Mouse (Mus musculus) cortical plate, adult 2 months (tissue): Measurements from ENCODE around the gene Rad51b. TPM values are rescaled to one million over a fixed set of nuclear protein-coding genes. Genes with fewer than 3 reads are reported as not detected.

Source experiments
- H3K27ac ChIP-seq: fragments of 200-500 bp; 2 replicates; pipeline ENCODE4 v1.5.1; 2012; ENCODE audit warnings: low read length, control low read depth, inconsistent platforms; ENCODE audit not compliant: insufficient read depth
- H3K4me1 ChIP-seq: fragments of 200-500 bp; 2 replicates; pipeline ENCODE4 v1.6.1; 2011; ENCODE audit warnings: low read length; ENCODE audit not compliant: control insufficient read depth, insufficient read depth
- H3K4me3 ChIP-seq: fragments of 200-500 bp; 2 replicates; pipeline ENCODE4 v1.5.1; 2011; ENCODE audit warnings: mild to moderate bottlenecking, low read length, control low read depth; ENCODE audit not compliant: insufficient read depth
- CTCF ChIP-seq: fragments of 200-500 bp; IDR thresholded peaks from 2 replicates; pipeline ENCODE4 v1.5.1; 2011; ENCODE audit warnings: mild to moderate bottlenecking, control low read depth, low read length; ENCODE audit not compliant: insufficient read depth; ENCODE audit errors: extremely low read depth
- POLR2A ChIP-seq: fragments of 200-500 bp; IDR thresholded peaks from 2 replicates; pipeline ENCODE4 v1.6.1; 2011; ENCODE audit warnings: mild to moderate bottlenecking, low read length, control low read depth; ENCODE audit not compliant: insufficient read depth; ENCODE audit errors: extremely low read depth
- polyA plus RNA-seq: library from polyadenylated mRNA; depleted of rRNA; stranded (reverse); fragments of >200 nt; gene quantifications from 2 replicates; pipeline ENCODE4 v1.2.3, GENCODE M21; 2012

Gene Rad51b
- polyA plus RNA-seq, 1 experiment, result 0.17 TPM

DNA sequence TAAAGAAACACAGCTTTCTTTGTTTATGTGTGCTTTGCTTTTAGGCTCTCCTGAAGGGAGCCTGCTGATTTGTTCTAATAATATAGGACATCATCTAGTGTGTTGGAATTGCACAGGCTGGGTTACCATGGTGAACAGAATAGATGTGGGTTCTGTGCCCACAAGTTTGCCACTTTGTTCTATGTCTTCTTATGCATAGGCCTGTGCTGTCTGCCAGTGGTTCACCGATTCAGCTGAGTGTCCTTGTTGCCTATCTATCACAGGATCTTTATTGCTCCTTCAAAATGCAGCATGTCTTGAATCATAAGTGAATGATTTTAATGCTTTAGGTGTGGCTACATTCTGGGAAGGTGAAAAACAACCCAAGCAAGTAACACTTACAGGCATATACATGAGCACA, 201.2 kb downstream of the Rad51b start:
- Histone ChIP-seq H3K4me3 (no peak overlapping the region), H3K27ac (no peak overlapping the region), H3K4me1 (peaks cover 1% of the 10 kb centered on the region; the same call in 1 of the 2 replicates)
- TF ChIP-seq CTCF (no peak), POLR2A (no peak)

DNA sequence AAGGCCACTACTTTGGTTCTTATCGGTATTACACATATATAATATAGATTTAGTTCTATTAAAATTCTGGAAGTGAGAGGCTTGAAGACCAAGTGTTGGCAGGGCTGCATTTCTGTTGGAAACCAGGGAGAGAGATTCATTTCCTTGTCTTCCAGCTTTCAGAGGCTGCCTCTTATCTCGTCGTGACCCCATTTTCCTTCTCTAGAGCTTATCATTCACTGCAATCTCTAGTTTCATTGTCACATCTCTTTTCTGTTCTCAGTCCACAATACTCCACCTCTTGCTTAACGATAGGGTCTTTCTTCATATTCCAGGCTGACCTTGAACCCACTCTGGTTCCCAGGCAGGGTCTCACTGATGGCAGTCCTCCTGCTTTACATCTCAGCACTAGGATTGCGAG, 202.7 kb downstream of the Rad51b start:
- TF ChIP-seq POLR2A (no peak), CTCF (no peak)
- Histone ChIP-seq H3K4me1 (peaks cover 1% of the 10 kb centered on the region; the same call in 1 of the 2 replicates), H3K4me3 (no peak overlapping the region), H3K27ac (no peak overlapping the region)

DNA sequence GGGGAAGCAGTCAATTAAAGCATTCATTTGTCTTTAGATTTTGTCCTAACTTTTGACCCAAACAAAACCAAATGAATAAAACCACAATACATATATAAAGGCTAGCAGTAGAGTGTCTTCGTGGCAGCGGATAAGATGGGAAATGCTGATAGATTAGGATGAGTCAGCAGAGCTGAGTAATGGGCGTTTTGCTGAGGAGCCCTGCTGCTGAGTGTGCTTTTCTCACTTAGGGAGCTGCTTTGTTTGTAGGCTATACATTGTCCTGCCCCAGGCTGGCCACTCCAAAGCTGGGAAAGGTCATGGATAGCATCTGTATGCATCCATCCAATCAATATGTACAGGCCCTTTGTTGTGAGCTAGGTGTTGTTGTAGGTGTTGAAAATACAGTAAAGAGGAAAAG, 204.8 kb downstream of the Rad51b start:
- Histone ChIP-seq H3K4me3 (no peak overlapping the region), H3K27ac (no peak overlapping the region), H3K4me1 (peaks cover 1% of the 10 kb centered on the region; the same call in 1 of the 2 replicates)
- TF ChIP-seq POLR2A, result no peak
- no peak for TF ChIP-seq CTCF

DNA sequence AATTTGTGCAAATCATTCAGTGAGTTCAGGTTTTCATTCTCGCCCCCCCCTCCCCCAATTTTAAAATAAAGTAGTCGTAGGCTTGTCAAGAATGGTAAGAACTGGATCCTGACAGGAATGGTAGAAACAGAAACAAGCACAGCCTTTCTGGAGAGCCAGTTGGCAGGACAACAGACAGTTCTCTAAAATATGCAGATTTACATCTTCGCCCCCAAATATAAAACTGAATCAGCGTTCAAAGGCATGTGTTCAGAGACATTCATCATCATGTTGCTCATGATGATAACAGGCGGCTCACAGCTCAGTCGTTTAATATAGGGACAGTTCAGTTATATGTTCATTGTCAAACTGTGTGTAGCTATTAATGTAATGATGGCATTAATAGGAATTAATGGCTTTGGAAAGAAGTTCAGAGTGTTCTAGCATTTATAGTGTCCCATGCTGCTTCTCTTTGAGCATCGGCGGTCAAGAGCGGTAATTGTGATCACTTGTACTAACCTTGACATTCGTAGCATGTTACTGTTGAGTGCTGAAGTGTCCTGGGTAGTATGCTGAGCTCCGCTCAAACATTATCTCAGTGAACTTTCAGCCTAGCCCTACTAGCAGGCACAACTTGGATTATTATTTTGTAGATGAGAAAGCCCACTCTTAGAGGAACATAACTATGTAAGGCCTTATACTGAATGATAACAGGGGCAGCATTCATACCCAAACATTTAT, 205.9 kb downstream of the Rad51b start:
- Histone ChIP-seq H3K4me3 (no peak overlapping the region), H3K4me1 (peaks cover 1% of the 10 kb centered on the region; the same call in 1 of the 2 replicates), H3K27ac (0 out of 2 replicates have a peak overlapping the region, but pooled peaks have one; percentile 35)
- TF ChIP-seq POLR2A, result no peak
- no peak for TF ChIP-seq CTCF

DNA sequence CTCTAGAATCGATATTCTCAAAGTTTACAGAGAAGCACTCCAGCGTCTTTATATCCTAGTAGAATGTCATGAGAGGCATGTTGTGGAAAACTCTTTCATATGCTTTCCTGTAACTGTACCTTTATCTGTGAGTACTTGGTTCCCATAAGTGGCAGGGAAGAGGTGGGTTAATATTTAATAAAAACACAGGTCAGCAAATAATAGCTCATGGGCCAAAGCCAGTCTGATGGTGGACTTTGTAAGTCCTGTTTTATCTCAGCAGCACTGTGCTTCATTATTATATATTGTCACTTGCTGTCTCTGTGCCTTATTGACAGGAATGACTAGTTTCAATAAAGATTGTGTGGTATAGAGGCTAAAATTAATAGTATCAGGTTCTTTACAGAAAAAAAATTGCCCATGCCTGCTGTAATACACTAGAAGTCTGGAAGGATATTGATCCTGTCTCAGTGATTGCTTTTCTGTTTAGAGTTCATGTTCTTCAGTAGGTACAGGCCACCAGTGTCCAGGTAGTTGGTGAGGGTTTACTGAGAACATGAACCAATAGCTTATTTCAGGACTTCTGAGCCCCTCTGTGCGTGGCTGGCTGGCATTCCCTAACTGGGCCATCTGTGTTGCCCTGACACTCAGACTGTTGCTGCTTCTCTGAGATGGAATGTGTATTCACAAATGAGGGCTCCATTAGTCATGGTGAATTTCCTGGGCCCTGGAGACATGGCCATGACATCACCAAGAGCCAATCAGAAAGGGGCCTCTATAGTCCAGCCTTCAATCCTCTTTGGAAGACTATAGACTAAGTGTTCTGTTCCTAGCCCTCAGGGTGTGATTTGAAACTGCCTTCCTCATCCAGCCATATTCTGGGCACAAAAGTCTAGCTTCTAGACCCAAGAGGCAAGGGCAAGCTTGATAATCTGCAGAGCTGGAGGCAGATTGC, 206.8 kb downstream of the Rad51b start:
- TF ChIP-seq CTCF, result no peak
- TF ChIP-seq POLR2A, result no peak
- Histone ChIP-seq H3K4me1 (no peaks in the 10 kb centered on the region; the same call in 1 of the 2 replicates), H3K27ac (0 out of 2 replicates have a peak overlapping the region, but pooled peaks have one; percentile 22), H3K4me3 (no peak overlapping the region)

DNA sequence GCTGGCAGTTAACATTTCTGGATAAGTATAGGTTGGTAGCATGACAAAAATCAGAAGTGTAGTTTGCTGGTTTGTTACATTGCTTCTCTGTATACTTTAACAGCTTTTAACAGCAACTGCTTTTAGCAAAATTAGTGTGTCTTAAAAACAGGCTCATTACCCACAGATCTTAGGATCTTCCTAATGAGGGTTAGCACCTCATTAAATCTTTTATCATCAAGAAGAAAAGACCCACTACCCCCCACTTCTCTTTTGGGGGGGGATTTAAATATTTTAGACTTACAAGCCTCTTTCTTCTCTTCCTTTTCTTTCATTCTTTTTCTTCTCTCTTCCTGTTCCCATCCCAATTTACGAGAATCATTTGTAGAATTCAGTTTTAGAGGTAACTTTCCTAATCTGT, 207.6 kb downstream of the Rad51b start:
- TF ChIP-seq POLR2A (no peak), CTCF (no peak)
- 0 out of 2 replicates have a peak overlapping the region, but pooled peaks have one; percentile 22 for H3K27ac ChIP-seq
- H3K4me1 ChIP-seq, result no peaks in the 10 kb centered on the region; the same call in 1 of the 2 replicates
- no peak overlapping the region for H3K4me3 ChIP-seq

DNA sequence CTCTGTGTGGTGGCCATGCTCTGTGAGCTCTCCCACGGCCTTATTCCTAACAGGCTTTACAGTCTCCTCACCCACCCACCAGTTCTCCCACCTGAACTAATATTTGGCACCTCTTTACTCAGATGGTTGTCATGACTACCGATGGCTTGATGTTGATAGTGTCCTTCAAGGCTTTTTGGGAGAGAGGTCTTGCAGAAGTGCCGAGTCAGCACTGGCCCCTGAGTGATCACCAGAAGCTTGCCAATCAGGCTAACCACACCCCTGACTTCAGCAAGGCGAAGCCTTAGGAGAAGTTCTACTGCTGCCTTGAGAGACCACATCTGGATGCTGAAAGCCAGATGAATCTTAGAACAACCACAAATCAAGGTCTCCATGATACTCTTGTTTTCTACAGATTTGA, 209.3 kb downstream of the Rad51b start:
- H3K4me1 ChIP-seq, result peaks cover 2% of the 10 kb centered on the region; the same call in 1 of the 2 replicates
- no peak for TF ChIP-seq POLR2A
- no peak for TF ChIP-seq CTCF
- no peak overlapping the region for H3K27ac ChIP-seq
- H3K4me3 ChIP-seq, result no peak overlapping the region

DNA sequence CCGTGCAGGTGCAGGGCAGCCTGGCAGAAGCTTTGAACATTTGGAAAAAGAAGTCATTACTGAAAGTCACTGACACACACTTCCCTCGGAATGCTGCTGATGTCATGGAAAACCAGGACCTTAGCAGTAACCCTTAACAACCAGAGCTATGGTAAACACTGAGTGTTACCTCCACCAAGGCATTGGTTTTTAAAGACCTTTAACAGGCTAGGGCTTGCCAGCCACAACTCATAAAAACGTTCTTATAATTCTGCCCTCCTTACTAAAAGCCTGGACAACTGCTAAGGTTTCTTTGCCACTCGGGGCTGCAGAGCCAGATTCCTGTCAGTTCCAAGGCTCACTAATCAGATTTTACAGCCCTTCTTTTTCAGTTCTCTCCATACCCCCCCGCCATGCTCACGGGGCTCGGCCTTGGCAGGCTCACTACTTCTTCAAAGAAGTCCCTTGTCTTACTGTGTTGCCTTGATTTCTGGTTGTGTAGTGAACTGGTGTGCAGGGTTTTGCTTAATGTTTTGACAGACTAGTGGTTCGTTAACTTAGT, 210.1 kb downstream of the Rad51b start:
- Histone ChIP-seq H3K4me1 (peaks cover 2% of the 10 kb centered on the region; the same call in 1 of the 2 replicates), H3K4me3 (no peak overlapping the region), H3K27ac (no peak overlapping the region)
- TF ChIP-seq POLR2A (no peak), CTCF (no peak)

DNA sequence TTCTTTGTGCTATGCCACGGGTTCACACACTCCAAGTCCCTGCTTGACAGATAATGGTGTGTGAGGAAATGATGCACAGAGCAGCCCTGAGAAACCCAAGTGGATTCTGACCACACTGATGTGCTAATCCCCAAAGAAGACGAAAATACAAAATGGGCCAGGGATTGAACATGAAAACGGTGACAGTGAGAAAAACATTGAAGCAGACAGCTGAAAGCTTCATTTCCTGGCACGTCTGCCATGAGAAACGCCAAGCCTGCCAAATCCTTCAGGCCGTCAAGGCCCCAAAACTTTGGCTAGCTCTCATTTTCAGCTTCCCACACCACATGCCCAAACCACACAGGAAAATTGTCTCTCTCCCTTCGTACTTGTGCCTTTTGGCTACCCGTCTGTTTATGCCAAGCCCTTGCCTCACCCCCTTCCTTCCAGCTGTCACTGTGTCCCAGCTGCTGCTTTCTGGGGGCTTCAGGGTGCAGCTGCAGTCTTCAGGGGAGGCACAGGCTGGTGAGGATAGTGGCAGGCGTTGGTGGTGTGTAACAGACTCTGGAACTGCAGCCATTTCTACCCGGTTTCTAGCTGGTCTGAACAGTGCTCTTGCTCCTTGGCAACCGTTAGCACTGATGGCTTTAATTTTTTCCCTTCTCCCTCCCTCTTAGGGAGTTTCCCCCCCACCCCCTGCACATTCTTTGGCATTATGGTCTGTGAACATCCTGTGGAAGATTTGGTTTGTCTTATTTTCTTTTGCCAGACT, 214.5 kb downstream of the Rad51b start:
- peak overlapping the region; percentile 54 for H3K27ac ChIP-seq
- TF ChIP-seq CTCF (no peak), POLR2A (no peak)
- no peak overlapping the region for H3K4me3 ChIP-seq
- peaks cover 2% of the 10 kb centered on the region; the same call in 1 of the 2 replicates for H3K4me1 ChIP-seq
